Mouse (Mus musculus) intestine, embryonic 14.5 days (tissue): Measurements from ENCODE around the gene Dnajc1. TPM values are rescaled to one million over a fixed set of nuclear protein-coding genes. Genes with fewer than 3 reads are reported as not detected.

Experiments
- ATAC-seq: fragments of 200-750 bp; cut with Nextera tagmentation; replicated peaks from 2 replicates; pipeline ENCODE4 v1.8.0; 2017; ENCODE audit warnings: low read depth, moderate number of reproducible peaks, moderate TSS enrichment, moderate library complexity; ENCODE audit not compliant: low FRiP score, low TSS enrichment
- DNase-seq: peaks from one replicate; pipeline ENCODE4 v3.0.0-alpha.2; 2018; ENCODE audit warnings: low spot score
- H3K27ac ChIP-seq: fragments of 300-500 bp; sonication (generic); 2 replicates; pipeline ENCODE4 v1.5.1; 2014; ENCODE audit warnings: low read depth, mild to moderate bottlenecking, control low read depth
- H3K27me3 ChIP-seq: fragments of 300-500 bp; sonication (generic); replicated peaks from 2 replicates; pipeline ENCODE4 v1.6.1; 2014; ENCODE audit warnings: low read length, control low read depth; ENCODE audit not compliant: control insufficient read depth, insufficient read depth
- H3K36me3 ChIP-seq: fragments of 300-500 bp; sonication (generic); 2 replicates; pipeline ENCODE4 v1.6.1; 2014; ENCODE audit warnings: low read length, control low read depth; ENCODE audit not compliant: control insufficient read depth, insufficient read depth
- H3K4me1 ChIP-seq: fragments of 300-500 bp; sonication (generic); replicated peaks from 2 replicates; pipeline ENCODE4 v1.6.1; 2014; ENCODE audit warnings: low read length, control low read depth, mixed read lengths; ENCODE audit not compliant: control insufficient read depth, insufficient read depth
- H3K4me2 ChIP-seq: fragments of 300-500 bp; sonication (generic); 2 replicates; pipeline ENCODE4 v1.6.1; 2014; ENCODE audit warnings: low read length
- H3K4me3 ChIP-seq: fragments of 300-500 bp; sonication (generic); 2 replicates; pipeline ENCODE4 v1.5.1; 2014; ENCODE audit warnings: low read depth, low read length, control low read depth, mixed read lengths
- H3K9ac ChIP-seq: fragments of 300-500 bp; sonication (generic); 2 replicates; pipeline ENCODE4 v1.6.1; 2014; ENCODE audit warnings: mild to moderate bottlenecking, low read length
- H3K9me3 ChIP-seq: fragments of 300-500 bp; sonication (generic); 2 replicates; pipeline ENCODE4 v1.6.1; 2016; ENCODE audit warnings: low read length, control low read depth; ENCODE audit not compliant: control insufficient read depth
- WGBS: fragments of 180-500 bp; shearing (Covaris S2); extraction: QIAGEN DNeasy Blood & Tissue Kit; methylation state at CpG from one replicate; pipeline ENCODE4 v1.1.7; 2014; 5-methylcytosine and 5-hydroxymethylcytosine counted together
- polyA plus RNA-seq: library from polyadenylated mRNA; unstranded; fragments of >200 nt; fragmentation: Nextera tagmentation; extraction: Ambion mirVana; gene quantifications from 2 replicates; pipeline ENCODE4 v1.2.1, GENCODE M21; 2014

Gene Dnajc1
- polyA plus RNA-seq = 32.3 and 32.6 TPM in 2 replicates

DNA sequence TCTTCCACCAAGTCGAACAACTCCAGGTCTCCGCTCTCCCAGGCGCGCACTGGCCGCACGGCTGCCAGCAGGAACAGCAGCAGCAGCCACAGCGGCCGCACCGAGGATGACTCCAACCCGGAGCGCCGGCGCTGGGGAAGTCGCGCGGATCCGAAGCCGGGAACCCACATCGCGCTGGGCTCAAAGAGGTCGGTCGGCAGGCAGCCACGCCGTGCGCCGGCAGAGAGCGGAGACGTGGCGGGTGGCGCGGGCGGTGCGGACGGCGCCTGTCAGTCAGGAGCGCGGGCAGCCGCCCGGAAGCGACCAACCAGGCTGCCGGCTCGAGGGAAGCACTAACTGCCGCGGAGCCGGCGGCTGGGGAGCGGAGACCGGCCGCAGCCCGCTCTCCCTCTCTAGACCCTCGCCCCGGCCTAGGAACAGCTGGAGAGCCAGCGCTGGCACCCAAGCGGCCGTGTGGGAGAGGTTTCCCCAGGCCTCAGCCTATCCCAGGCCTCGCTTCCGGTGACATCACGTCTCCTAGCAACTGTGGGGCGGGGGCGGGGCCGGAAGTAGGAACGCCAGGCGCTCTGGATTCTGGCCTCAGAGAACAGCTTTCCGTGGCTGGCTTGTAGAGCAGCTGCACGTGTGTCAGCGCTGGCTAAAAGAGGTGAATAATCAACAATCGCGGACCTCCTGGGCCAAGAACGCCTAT, at the start of gene Dnajc1:
Gene Dnajc1, minus strand, starts transcription at position 500 of the 691 bp plus-strand sequence.
- H3K27me3 ChIP-seq = no peaks in the 10 kb centered on the region
- ATAC-seq (peak; percentile 100), DNase-seq (peak; percentile 95)
- peak within 1 kb of the TSS; percentile 54 for H3K9ac ChIP-seq
- no peaks in the 10 kb centered on the region for H3K36me3 ChIP-seq
- peak within 1 kb of the TSS; percentile 87 for H3K4me2 ChIP-seq
- WGBS = under 1% methylated on average over 47 of the region's 69 CpGs
- H3K27ac ChIP-seq = peak within 1 kb of the TSS; percentile 94
- H3K4me1 ChIP-seq = no peaks in the 10 kb centered on the region
- H3K9me3 ChIP-seq = no peaks in the 10 kb centered on the region
- H3K4me3 ChIP-seq = peak within 1 kb of the TSS; percentile 72

DNA sequence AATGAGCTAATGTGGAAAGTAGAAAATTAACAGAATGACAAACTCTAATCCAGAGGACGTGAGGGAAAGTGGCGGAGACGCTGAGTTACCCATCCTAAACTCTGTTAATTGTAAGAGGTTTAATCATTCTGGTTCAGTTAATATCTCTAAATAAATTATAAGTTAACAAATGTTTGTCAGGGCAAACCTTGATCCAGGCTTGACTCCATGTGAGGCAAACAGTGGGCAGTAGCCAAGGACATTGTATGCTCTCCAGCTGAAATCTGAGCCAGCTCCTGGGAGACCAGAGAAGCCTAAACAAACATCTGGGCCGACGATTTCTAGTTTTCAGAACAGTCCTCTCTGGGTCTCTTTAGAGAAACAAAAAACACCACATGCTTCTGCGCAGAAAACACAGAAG, 49.2 kb upstream of the Dnajc1 start:
- WGBS = 42% methylated on average over 6 of the region's 6 CpGs

DNA sequence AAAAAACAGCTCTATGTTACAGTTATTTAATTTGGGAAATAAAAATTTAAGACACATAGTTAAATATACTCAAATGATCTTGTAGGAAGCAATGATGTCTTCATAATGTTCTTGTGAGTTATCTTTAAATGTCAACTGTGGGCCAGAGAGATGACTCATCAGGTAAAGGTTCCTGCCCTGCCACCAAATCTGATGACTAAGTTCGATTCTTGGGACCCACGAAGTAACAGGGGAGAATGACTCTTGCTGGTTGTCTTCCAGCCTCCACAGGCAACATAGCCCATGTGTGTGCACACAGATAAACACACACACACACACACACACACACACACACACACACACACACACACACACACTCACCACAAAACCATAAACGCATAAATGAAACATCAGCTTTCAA, 22.6 kb upstream of the Dnajc1 start:
- DNase-seq (no peak), ATAC-seq (no peak)
- no peak overlapping the region for H3K4me2 ChIP-seq
- no peaks in the 10 kb centered on the region for H3K4me1 ChIP-seq
- no peak overlapping the region for H3K9ac ChIP-seq
- no peak overlapping the region for H3K27ac ChIP-seq
- H3K27me3 ChIP-seq = no peaks in the 10 kb centered on the region
- no peak overlapping the region for H3K4me3 ChIP-seq
- no peaks in the 10 kb centered on the region for H3K36me3 ChIP-seq
- WGBS = 88% methylated on average over 3 of the region's 3 CpGs
- no peaks in the 10 kb centered on the region for H3K9me3 ChIP-seq

More for the DNA sequence above, 49.2 kb upstream of the Dnajc1 start:
- Histone ChIP-seq H3K9ac (no peak overlapping the region), H3K9me3 (no peaks in the 10 kb centered on the region), H3K4me3 (no peak overlapping the region), H3K4me1 (peaks cover 2% of the 10 kb centered on the region; the same call in 1 of the 2 replicates), H3K27me3 (no peaks in the 10 kb centered on the region), H3K36me3 (no peaks in the 10 kb centered on the region), H3K4me2 (no peak overlapping the region), H3K27ac (no peak overlapping the region)
- no peak for ATAC-seq
- DNase-seq = no peak

- H3K9ac ChIP-seq = no peak overlapping the region
- no peak overlapping the region for H3K4me3 ChIP-seq
- 84% methylated on average over 1 of the region's 1 CpGs for WGBS
- no peaks in the 10 kb centered on the region for H3K4me1 ChIP-seq
- H3K36me3 ChIP-seq = no peaks in the 10 kb centered on the region
- H3K4me2 ChIP-seq = no peak overlapping the region
- no peaks in the 10 kb centered on the region for H3K27me3 ChIP-seq
- DNase-seq = no peak
- H3K9me3 ChIP-seq = no peaks in the 10 kb centered on the region
- ATAC-seq = no peak
- H3K27ac ChIP-seq = no peak overlapping the region
Measured at GRCm38 (mm10) chr2:18403679-18404078, 11.0 kb upstream of the Dnajc1 start.

DNA sequence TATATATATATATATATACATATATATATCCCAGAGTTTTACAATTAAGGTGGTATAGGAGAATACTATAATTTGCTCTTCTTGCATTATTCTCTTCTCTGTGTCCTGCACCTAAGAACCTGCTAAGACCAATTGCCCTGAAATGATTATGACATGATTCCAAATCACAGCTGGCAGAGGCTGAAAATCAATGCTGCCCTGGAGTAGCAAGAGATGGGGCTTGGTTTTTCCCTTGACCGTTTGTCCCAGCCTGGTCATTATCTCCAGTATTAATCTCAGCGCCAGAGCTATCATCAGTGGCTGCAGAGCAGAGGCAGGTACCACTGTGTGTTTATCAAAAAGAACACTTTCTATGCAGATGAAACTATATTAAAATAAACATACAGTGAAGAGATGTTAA, 9.1 kb upstream of the Dnajc1 start:
- no peaks in the 10 kb centered on the region for H3K36me3 ChIP-seq
- no peak for ATAC-seq
- H3K4me1 ChIP-seq = no peaks in the 10 kb centered on the region
- no peak overlapping the region for H3K4me2 ChIP-seq
- no peak overlapping the region for H3K4me3 ChIP-seq
- no peaks in the 10 kb centered on the region for H3K9me3 ChIP-seq
- no peak for DNase-seq
- H3K27ac ChIP-seq = no peak overlapping the region
- no peaks in the 10 kb centered on the region for H3K27me3 ChIP-seq
- H3K9ac ChIP-seq = no peak overlapping the region
- 77% methylated on average over 2 of the region's 2 CpGs for WGBS

- Histone ChIP-seq H3K36me3 (no peaks in the 10 kb centered on the region), H3K9ac (peak overlapping the region; percentile 54; the same call in 1 of the 2 replicates), H3K27me3 (no peaks in the 10 kb centered on the region), H3K4me3 (peak overlapping the region; percentile 72), H3K4me1 (no peaks in the 10 kb centered on the region), H3K9me3 (no peaks in the 10 kb centered on the region), H3K27ac (peak overlapping the region; percentile 94), H3K4me2 (peak overlapping the region; percentile 87)
- ATAC-seq (0 out of 2 replicates have a peak, but pooled peaks have one; percentile 5), DNase-seq (no peak)
- 63% methylated on average over 2 of the region's 2 CpGs for WGBS
Measured at GRCm38 (mm10) chr2:18393022-18393519, 441 bp upstream of the Dnajc1 start.

- WGBS = 0% methylated on average over 11 of the region's 11 CpGs
- H3K9ac ChIP-seq = peak overlapping the region; percentile 54
- no peaks in the 10 kb centered on the region for H3K9me3 ChIP-seq
- H3K27ac ChIP-seq = peak overlapping the region; percentile 94
- H3K4me3 ChIP-seq = peak overlapping the region; percentile 72
- DNase-seq (no peak), ATAC-seq (no peak)
- H3K27me3 ChIP-seq = no peaks in the 10 kb centered on the region
- no peaks in the 10 kb centered on the region for H3K36me3 ChIP-seq
- peak overlapping the region; percentile 87 for H3K4me2 ChIP-seq
- H3K4me1 ChIP-seq = no peaks in the 10 kb centered on the region
Measured at GRCm38 (mm10) chr2:18391861-18392260, 769 bp downstream of the Dnajc1 start.

GRCm38 (mm10) chr2:18389631-18390030, 3.0 kb downstream of the Dnajc1 start:
- Histone ChIP-seq H3K4me2 (no peak overlapping the region), H3K4me3 (no peak overlapping the region), H3K27me3 (no peaks in the 10 kb centered on the region), H3K27ac (no peak overlapping the region), H3K36me3 (no peaks in the 10 kb centered on the region), H3K4me1 (no peaks in the 10 kb centered on the region), H3K9ac (no peak overlapping the region), H3K9me3 (no peaks in the 10 kb centered on the region)
- DNase-seq (no peak), ATAC-seq (no peak)
- WGBS = 88% methylated on average over 1 of the region's 1 CpGs

- Histone ChIP-seq H3K36me3 (no peaks in the 10 kb centered on the region), H3K4me3 (no peak overlapping the region), H3K27ac (no peak overlapping the region), H3K9ac (no peak overlapping the region), H3K4me1 (no peaks in the 10 kb centered on the region), H3K27me3 (no peaks in the 10 kb centered on the region), H3K9me3 (no peaks in the 10 kb centered on the region), H3K4me2 (no peak overlapping the region)
- ATAC-seq (no peak), DNase-seq (no peak)
Measured at GRCm38 (mm10) chr2:18381662-18382061, 11.0 kb downstream of the Dnajc1 start.
